Mouse (Mus musculus) liver, postnatal 0 days (tissue): Measurements from ENCODE around the gene Snx15.

ENCODE experiments used
- CTCF ChIP-seq: sonication (generic); IDR thresholded peaks from 2 replicates; pipeline ENCODE4 v1.5.1; 2016; ENCODE audit warnings: antibody characterized with exemption, low read depth
- EP300 ChIP-seq: IDR thresholded peaks from 2 replicates; pipeline ENCODE4 v1.6.1; 2016; ENCODE audit warnings: antibody characterized with exemption, low read depth, mild to moderate bottlenecking

DNA sequence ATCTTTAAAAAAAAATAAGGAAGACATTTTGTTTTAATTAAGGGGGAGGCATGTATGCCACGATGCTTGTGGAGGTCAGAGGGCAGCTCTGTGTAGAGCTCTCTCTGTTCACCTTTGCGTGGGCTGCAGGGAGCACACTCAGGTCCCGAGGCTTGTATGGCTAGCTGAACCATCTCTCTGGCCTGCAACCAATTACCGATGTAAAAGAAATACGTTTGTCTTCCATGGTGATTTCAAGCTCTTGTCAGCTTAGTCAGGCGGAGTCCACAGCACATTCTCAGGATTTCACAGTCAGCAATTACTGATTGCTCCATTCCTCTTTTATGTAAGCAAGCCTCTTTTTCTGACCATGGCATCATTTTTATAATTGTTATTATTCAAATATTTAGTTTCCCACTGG, 26.9 kb downstream of the Snx15 start:
- no peak for TF ChIP-seq CTCF
- no peak for TF ChIP-seq EP300
